Mouse (Mus musculus) CH12.LX (cell line): ENCODE results near the gene Dnaja3. TPM values are rescaled to one million over a fixed set of nuclear protein-coding genes. Genes with fewer than 3 reads are reported as not detected.

Experiments used
- DNase-seq: peaks from one replicate; pipeline ENCODE4 v3.0.0-alpha.2; 2013; ENCODE audit errors: extremely low read depth
- H3K27ac ChIP-seq: 2 replicates; pipeline ENCODE4 v1.5.1; 2012; ENCODE audit warnings: low read depth, mild to moderate bottlenecking, control low read depth, moderate library complexity; ENCODE audit not compliant: insufficient read depth
- H3K27me3 ChIP-seq: replicated peaks from 2 replicates; pipeline ENCODE3; 2012; ENCODE audit warnings: inconsistent platforms
- H3K36me3 ChIP-seq, 2 experiments: replicated peaks in 1 of 2; 2 replicates each; pipeline versions ENCODE3 to v1.6.1; 2012; ENCODE audit warnings: inconsistent platforms in 1 of 2, low read length in 1 of 2, mild to moderate bottlenecking in 1 of 2, mixed read lengths in 1 of 2, moderate library complexity in 1 of 2; ENCODE audit not compliant: control insufficient read depth in 1 of 2, insufficient read depth in 1 of 2
- H3K4me1 ChIP-seq, 2 experiments: 2 replicates each; pipeline ENCODE4 v1.6.1; 2012; ENCODE audit warnings: inconsistent platforms in 1 of 2, moderate library complexity in 1 of 2; ENCODE audit not compliant: insufficient read depth in 2 of 2, control insufficient read depth in 1 of 2
- H3K4me2 ChIP-seq: 2 replicates; pipeline ENCODE4 v1.6.1; 2012; ENCODE audit warnings: low read depth, mild to moderate bottlenecking, control low read depth; ENCODE audit not compliant: poor library complexity, insufficient read depth, severe bottlenecking
- H3K4me3 ChIP-seq, 3 experiments: fragments of 150-350 bp in 1 of 3; sonication (generic) in 1 of 3; replicated peaks in 1 of 3; 2 replicates each; pipeline versions ENCODE3 to v1.5.1; 2011 to 2012; ENCODE audit warnings: low read depth in 2 of 3, low read length in 2 of 3, mild to moderate bottlenecking in 2 of 3, moderate library complexity in 2 of 3, control low read depth in 1 of 3, improper control_type of control experiment in 1 of 3, inconsistent platforms in 1 of 3, mixed read lengths in 1 of 3; ENCODE audit not compliant: poor library complexity in 1 of 3
- H3K79me2 ChIP-seq: replicated peaks from 2 replicates; pipeline ENCODE4 v1.6.1; 2012; ENCODE audit warnings: mild to moderate bottlenecking, moderate library complexity; ENCODE audit not compliant: control insufficient read depth, poor library complexity, insufficient read depth, severe bottlenecking; ENCODE audit errors: extremely low read depth
- H3K9ac ChIP-seq: 2 replicates; pipeline ENCODE4 v1.6.1; 2012; ENCODE audit warnings: low read depth, mild to moderate bottlenecking, control low read depth, moderate library complexity; ENCODE audit not compliant: insufficient read depth
- H3K9me3 ChIP-seq: replicated peaks from 2 replicates; pipeline ENCODE3; 2012; ENCODE audit warnings: low read length, inconsistent platforms, mixed read lengths
- BHLHE40 ChIP-seq: IDR thresholded peaks from 2 replicates; pipeline ENCODE4 v1.6.1; 2011; ENCODE audit warnings: mild to moderate bottlenecking, low read depth, low read length, improper control_type of control experiment
- CHD2 ChIP-seq: IDR thresholded peaks from 2 replicates; pipeline ENCODE4 v1.6.1; 2011; ENCODE audit warnings: low read length, improper control_type of control experiment
- E2F4 ChIP-seq: IDR thresholded peaks from 2 replicates; pipeline ENCODE4 v1.6.1; 2011; ENCODE audit warnings: low read depth, low read length, improper control_type of control experiment; ENCODE audit not compliant: insufficient replicate concordance
- EP300 ChIP-seq: IDR thresholded peaks from 2 replicates; pipeline ENCODE4 v1.6.1; 2011; ENCODE audit warnings: low read length, improper control_type of control experiment
- ETS1 ChIP-seq: conservative IDR thresholded peaks from 2 replicates; pipeline ENCODE4 v1.6.1; 2012; ENCODE audit warnings: low read depth, mild to moderate bottlenecking, inconsistent platforms, low read length, improper control_type of control experiment, moderate library complexity
- GABPA ChIP-seq: IDR thresholded peaks from 2 replicates; pipeline ENCODE4 v1.6.1; 2012; ENCODE audit warnings: low read depth, low read length, improper control_type of control experiment, inconsistent platforms; ENCODE audit not compliant: insufficient replicate concordance
- IRF4 ChIP-seq: IDR thresholded peaks from 2 replicates; pipeline ENCODE4 v1.6.1; 2014; ENCODE audit warnings: low read depth, mild to moderate bottlenecking, inconsistent platforms, low read length, improper control_type of control experiment
- MXI1 ChIP-seq: IDR thresholded peaks from 2 replicates; pipeline ENCODE4 v1.6.1; 2011; ENCODE audit warnings: mild to moderate bottlenecking, low read depth, low read length, improper control_type of control experiment
- PAX5 ChIP-seq: IDR thresholded peaks from 2 replicates; pipeline ENCODE4 v1.6.1; 2012; ENCODE audit warnings: low read length, inconsistent platforms, mixed read lengths
- POLR2A ChIP-seq: IDR thresholded peaks from 2 replicates; pipeline ENCODE4 v1.6.1; 2011; ENCODE audit warnings: low read depth, mild to moderate bottlenecking, improper control_type of control experiment, low read length
- POLR2AphosphoS2 ChIP-seq: IDR thresholded peaks from 2 replicates; pipeline ENCODE4 v1.6.1; 2011; ENCODE audit warnings: low read depth, low read length, improper control_type of control experiment
- RCOR1 ChIP-seq: conservative IDR thresholded peaks from 2 replicates; pipeline ENCODE4 v1.6.1; 2012; ENCODE audit warnings: low read depth, mild to moderate bottlenecking, inconsistent platforms, low read length, improper control_type of control experiment
- UBTF ChIP-seq: IDR thresholded peaks from 2 replicates; pipeline ENCODE4 v1.6.1; 2012; ENCODE audit warnings: low read depth, mild to moderate bottlenecking, inconsistent platforms, low read length, improper control_type of control experiment, moderate library complexity
- USF2 ChIP-seq: conservative IDR thresholded peaks from 2 replicates; pipeline ENCODE4 v1.6.1; 2011; ENCODE audit warnings: low read depth, low read length, improper control_type of control experiment
- ZKSCAN1 ChIP-seq: IDR thresholded peaks from 2 replicates; pipeline ENCODE4 v1.6.1; 2012; ENCODE audit warnings: low read depth, inconsistent platforms, low read length, improper control_type of control experiment, borderline replicate concordance
- dilution Hi-C: fragments of 300-500 bp; cut with MboI; formaldehyde crosslinking; loops from 2 replicates; pipeline ENCODE4 v1.14.3; 2020; ENCODE audit warnings: low sequenced_read_pairs; ENCODE audit not compliant: extremely low pct_unique_long_range_greater_than_20kb, extremely low pct_ligation_motif_present
- in situ Hi-C: fragments of 300-500 bp; cut with MboI; formaldehyde crosslinking; loops from 3 replicates; pipeline ENCODE4 v1.14.3; 2019; ENCODE audit warnings: low sequenced_read_pairs, low pct_ligation_motif_present, low pct_unique_long_range_greater_than_20kb, mixed read lengths
- polyA plus RNA-seq: library from polyadenylated mRNA; unstranded; fragments of >175 nt; gene quantifications from 2 replicates; pipeline ENCODE4 v1.2.1, GENCODE M21; 2012; ENCODE audit warnings: low read depth; ENCODE audit not compliant: insufficient read length
- total RNA-seq, 2 experiments: library from RNA; depleted of rRNA; stranded (reverse); fragments of 300-350 nt in 1 of 2; fragments of >200 nt in 1 of 2; gene quantifications; 2 replicates each; pipeline ENCODE4 v1.2.3; 2012 to 2014

Gene Dnaja3
- total and polyA plus RNA-seq, 3 experiments: 56.6 to 85.3 (median 80.4) TPM

- TF ChIP-seq ZKSCAN1 (no peak), BHLHE40 (peak; percentile 74; the same call in 1 of the 2 replicates), E2F4 (no peak), POLR2AphosphoS2 (no peak)
Observed at GRCm38 (mm10) chr16:4702646-4703045, 62.9 kb downstream of the Dnaja3 start (continued).

- H3K9ac ChIP-seq: no peak overlapping the region
- H3K79me2 ChIP-seq: no peaks in the 10 kb centered on the region
- peaks cover 82 to 96% of the 10 kb centered on the region in 2 experiments for H3K36me3 ChIP-seq
- no peaks in the 10 kb centered on the region for H3K27me3 ChIP-seq
- peaks cover 3 to 6% of the 10 kb centered on the region in 2 experiments; a peak in 2 of 4 replicates for H3K4me1 ChIP-seq
- DNase-seq: no peak
- H3K27ac ChIP-seq: no peak overlapping the region
- TF ChIP-seq IRF4: no peak
- dilution Hi-C loops: no loop called here
- H3K4me2 ChIP-seq: no peak overlapping the region
- H3K9me3 ChIP-seq: no peaks in the 10 kb centered on the region
- in situ Hi-C loops: no loop called here
- H3K4me3 ChIP-seq: no peak overlapping the region
Observed at GRCm38 (mm10) chr16:4705541-4705940, 65.8 kb downstream of the Dnaja3 start.

- no peaks in the 10 kb centered on the region for H3K4me1 ChIP-seq
- H3K27me3 ChIP-seq: no peaks in the 10 kb centered on the region
- dilution Hi-C loops: no loop called here
- no peak overlapping the region for H3K4me2 ChIP-seq
- H3K27ac ChIP-seq: no peak overlapping the region
- no peaks in the 10 kb centered on the region for H3K79me2 ChIP-seq
- in situ Hi-C loops: no loop called here
- H3K9ac ChIP-seq: no peak overlapping the region
- H3K4me3 ChIP-seq: no peak overlapping the region
- no peak for TF ChIP-seq ZKSCAN1
- TF ChIP-seq CHD2: no peak
- TF ChIP-seq GABPA: no peak
- TF ChIP-seq MXI1: no peak
- TF ChIP-seq EP300: no peak
- TF ChIP-seq USF2: no peak
- no peak for TF ChIP-seq RCOR1
- no peak for TF ChIP-seq POLR2A
- TF ChIP-seq UBTF: no peak
- no peak for TF ChIP-seq PAX5
- TF ChIP-seq ETS1: no peak
- H3K36me3 ChIP-seq: peaks cover 44 to 65% of the 10 kb centered on the region in 2 experiments
- no peak for DNase-seq
- no peaks in the 10 kb centered on the region for H3K9me3 ChIP-seq
Observed at GRCm38 (mm10) chr16:4711173-4711572, 71.4 kb downstream of the Dnaja3 start.
